Mouse (Mus musculus) heart, embryonic 16.5 days (tissue): ENCODE results near the gene Pacsin2. TPM values are rescaled to one million over a fixed set of nuclear protein-coding genes. Genes with fewer than 3 reads are reported as not detected.

Experiments
- ATAC-seq: fragments of 200-750 bp; cut with Nextera tagmentation; replicated peaks from 2 replicates; pipeline ENCODE4 v1.8.0; 2017; ENCODE audit warnings: moderate number of reproducible peaks; ENCODE audit not compliant: insufficient read depth, low FRiP score; ENCODE audit errors: extremely low read depth
- H3K27ac ChIP-seq: fragments of 300-500 bp; sonication (generic); 2 replicates; pipeline ENCODE4 v1.5.1; 2014; ENCODE audit warnings: mild to moderate bottlenecking, low read length, control low read depth, moderate library complexity
- H3K27me3 ChIP-seq: fragments of 300-500 bp; sonication (generic); 2 replicates; pipeline ENCODE4 v1.6.1; 2014; ENCODE audit warnings: low read length, mixed read lengths; ENCODE audit not compliant: control insufficient read depth, insufficient read depth
- H3K36me3 ChIP-seq: fragments of 300-500 bp; sonication (generic); 2 replicates; pipeline ENCODE4 v1.6.1; 2014; ENCODE audit not compliant: control insufficient read depth, insufficient read depth
- H3K4me1 ChIP-seq: fragments of 300-500 bp; sonication (generic); 2 replicates; pipeline ENCODE4 v1.6.1; 2014; ENCODE audit warnings: low read length, mixed read lengths; ENCODE audit not compliant: control insufficient read depth, insufficient read depth
- H3K4me2 ChIP-seq: fragments of 300-500 bp; sonication (generic); 2 replicates; pipeline ENCODE4 v1.6.1; 2014; ENCODE audit warnings: low read depth, mild to moderate bottlenecking, control low read depth, low read length
- H3K4me3 ChIP-seq: fragments of 300-500 bp; sonication (generic); 2 replicates; pipeline ENCODE4 v1.5.1; 2014; ENCODE audit warnings: mild to moderate bottlenecking, control low read depth, low read length
- H3K9ac ChIP-seq: fragments of 300-500 bp; sonication (generic); 2 replicates; pipeline ENCODE4 v1.6.1; 2014; ENCODE audit warnings: low read length, control low read depth
- H3K9me3 ChIP-seq: fragments of 300-500 bp; sonication (generic); replicated peaks from 2 replicates; pipeline ENCODE4 v1.6.1; 2016; ENCODE audit warnings: low read length; ENCODE audit not compliant: control insufficient read depth
- WGBS: fragments of 180-500 bp; shearing (Covaris S2); extraction: QIAGEN DNeasy Blood & Tissue Kit; methylation state at CpG from one replicate; pipeline ENCODE4 v1.1.7; 2014; 5-methylcytosine and 5-hydroxymethylcytosine counted together
- polyA plus RNA-seq: library from polyadenylated mRNA; unstranded; fragments of >200 nt; fragmentation: Nextera tagmentation; extraction: Ambion mirVana; gene quantifications from 2 replicates; pipeline ENCODE4 v1.2.1, GENCODE M21; 2015

Pacsin2 gene
- polyA plus RNA-seq, 1 experiment from 2014 or later, result 73.3 TPM

GRCm38 (mm10) chr15:83495787-83496367 is 31.5 kb upstream of the Pacsin2 start:
- Histone ChIP-seq H3K9ac (no peak overlapping the region), H3K4me3 (no peak overlapping the region), H3K36me3 (peaks cover 16% of the 10 kb centered on the region), H3K27ac (no peak overlapping the region), H3K27me3 (no peaks in the 10 kb centered on the region), H3K9me3 (peaks cover 3% of the 10 kb centered on the region; the same call in 1 of the 2 replicates), H3K4me1 (no peaks in the 10 kb centered on the region), H3K4me2 (no peak overlapping the region)
- 69% methylated on average over 22 of the region's 22 CpGs for WGBS
- ATAC-seq, result no peak

- Histone ChIP-seq H3K27ac (no peak overlapping the region), H3K4me2 (no peak overlapping the region), H3K4me1 (no peaks in the 10 kb centered on the region), H3K4me3 (no peak overlapping the region), H3K36me3 (peaks cover 13% of the 10 kb centered on the region), H3K9ac (no peak overlapping the region), H3K9me3 (peaks cover under 1% of the 10 kb centered on the region; the same call in 1 of the 2 replicates), H3K27me3 (no peaks in the 10 kb centered on the region)
- no peak for ATAC-seq
- 83% methylated on average over 3 of the region's 3 CpGs for WGBS
These were observed 30.8 kb upstream of the Pacsin2 start for GRCm38 (mm10) chr15:83495195-83495594.

GRCm38 (mm10) chr15:83494572-83494920 is 30.1 kb upstream of the Pacsin2 start:
- Histone ChIP-seq H3K36me3 (peaks cover 8% of the 10 kb centered on the region), H3K9ac (no peak overlapping the region)
- WGBS, result 67% methylated on average over 6 of the region's 6 CpGs

GRCm38 (mm10) chr15:83493856-83494571 is 29.6 kb upstream of the Pacsin2 start:
- peaks cover 5% of the 10 kb centered on the region; the same call in 1 of the 2 replicates for H3K36me3 ChIP-seq
- no peak for ATAC-seq
- no peaks in the 10 kb centered on the region for H3K9me3 ChIP-seq
- no peak overlapping the region for H3K27ac ChIP-seq
- no peak overlapping the region for H3K9ac ChIP-seq
- 71% methylated on average over 7 of the region's 7 CpGs for WGBS
- H3K27me3 ChIP-seq, result no peaks in the 10 kb centered on the region
- H3K4me3 ChIP-seq, result no peak overlapping the region
- no peak overlapping the region for H3K4me2 ChIP-seq
- no peaks in the 10 kb centered on the region for H3K4me1 ChIP-seq

More at GRCm38 (mm10) chr15:83494572-83494920, 30.1 kb upstream of the Pacsin2 start:
- Histone ChIP-seq H3K4me1 (no peaks in the 10 kb centered on the region), H3K27me3 (no peaks in the 10 kb centered on the region), H3K9me3 (no peaks in the 10 kb centered on the region), H3K27ac (no peak overlapping the region), H3K4me3 (no peak overlapping the region), H3K4me2 (no peak overlapping the region)
- ATAC-seq, result no peak

- H3K4me2 ChIP-seq, result no peak overlapping the region
- no peak overlapping the region for H3K9ac ChIP-seq
- ATAC-seq, result no peak
- H3K27me3 ChIP-seq, result no peaks in the 10 kb centered on the region
- 54% methylated on average over 5 of the region's 5 CpGs for WGBS
- no peaks in the 10 kb centered on the region for H3K36me3 ChIP-seq
- peaks cover 8% of the 10 kb centered on the region for H3K4me1 ChIP-seq
- no peaks in the 10 kb centered on the region for H3K9me3 ChIP-seq
- no peak overlapping the region for H3K4me3 ChIP-seq
- H3K27ac ChIP-seq, result no peak overlapping the region
These were observed 27.5 kb upstream of the Pacsin2 start for GRCm38 (mm10) chr15:83491891-83492290.

- Histone ChIP-seq H3K9ac (no peak overlapping the region), H3K4me1 (peaks cover 8% of the 10 kb centered on the region), H3K36me3 (no peaks in the 10 kb centered on the region), H3K27me3 (no peaks in the 10 kb centered on the region), H3K9me3 (no peaks in the 10 kb centered on the region), H3K4me2 (no peak overlapping the region), H3K27ac (no peak overlapping the region), H3K4me3 (no peak overlapping the region)
- WGBS, result 52% methylated on average over 20 of the region's 20 CpGs
- no peak for ATAC-seq
These were observed 25.1 kb upstream of the Pacsin2 start for GRCm38 (mm10) chr15:83489471-83489870.

GRCm38 (mm10) chr15:83487477-83488115 is 23.2 kb upstream of the Pacsin2 start:
- Histone ChIP-seq H3K4me1 (peaks cover 8% of the 10 kb centered on the region), H3K27me3 (no peaks in the 10 kb centered on the region), H3K9me3 (no peaks in the 10 kb centered on the region), H3K27ac (peak overlapping the region; percentile 58), H3K9ac (peak overlapping the region; percentile 7; the same call in 1 of the 2 replicates), H3K4me3 (no peak overlapping the region), H3K36me3 (no peaks in the 10 kb centered on the region), H3K4me2 (no peak overlapping the region)
- WGBS, result 41% methylated on average over 9 of the region's 9 CpGs
- ATAC-seq, result peak; percentile 78

GRCm38 (mm10) chr15:83484311-83484710 is 19.9 kb upstream of the Pacsin2 start:
- Histone ChIP-seq H3K36me3 (no peaks in the 10 kb centered on the region), H3K27me3 (no peaks in the 10 kb centered on the region), H3K9me3 (no peaks in the 10 kb centered on the region), H3K4me3 (no peak overlapping the region), H3K9ac (no peak overlapping the region), H3K27ac (no peak overlapping the region), H3K4me2 (no peak overlapping the region), H3K4me1 (peaks cover 8% of the 10 kb centered on the region)
- no peak for ATAC-seq
- WGBS, result 88% methylated on average over 10 of the region's 10 CpGs

GRCm38 (mm10) chr15:83483482-83483881 is 19.1 kb upstream of the Pacsin2 start:
- Histone ChIP-seq H3K4me2 (no peak overlapping the region), H3K27me3 (no peaks in the 10 kb centered on the region), H3K4me3 (no peak overlapping the region), H3K9me3 (no peaks in the 10 kb centered on the region), H3K36me3 (no peaks in the 10 kb centered on the region), H3K27ac (no peak overlapping the region), H3K9ac (no peak overlapping the region), H3K4me1 (peaks cover 8% of the 10 kb centered on the region)
- WGBS, result 44% methylated on average over 2 of the region's 2 CpGs
- no peak for ATAC-seq
